Mouse (Mus musculus) urinary bladder, postnatal 4 days (tissue): ENCODE data around the gene Xylt1.

Experiments
- DNase-seq, 2 experiments: peaks; one replicate each; pipeline ENCODE4 v3.0.0; 2021 to 2022; ENCODE audit warnings: low spot score in 2 of 2

Gene Xylt1

GRCm38 (mm10) chr7:117613796-117614195 is 233.0 kb downstream of the Xylt1 start:
- DNase-seq: no peak

- no peak for DNase-seq
Observed at GRCm38 (mm10) chr7:117614346-117614745, 233.6 kb downstream of the Xylt1 start.

DNA sequence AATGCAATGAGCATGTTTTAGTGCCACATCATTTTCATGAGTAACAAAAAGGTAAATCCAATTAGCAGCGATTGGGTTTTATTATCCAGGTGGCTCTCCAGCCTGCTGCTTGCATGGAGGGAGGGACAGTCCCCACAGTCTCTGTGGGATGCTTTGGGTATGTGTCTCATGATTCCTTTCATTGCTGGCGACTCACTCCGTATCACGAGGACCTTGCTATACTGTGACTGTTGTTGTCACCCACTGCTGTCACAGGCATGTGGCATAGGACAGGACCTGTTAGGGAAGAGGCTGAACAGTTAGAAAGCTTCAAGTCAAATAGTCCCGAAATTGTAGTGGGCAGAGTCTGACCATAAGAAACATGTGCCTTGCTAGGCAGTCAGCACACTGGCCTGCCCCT is 234.1 kb downstream of the Xylt1 start:
- no peak for DNase-seq

DNA sequence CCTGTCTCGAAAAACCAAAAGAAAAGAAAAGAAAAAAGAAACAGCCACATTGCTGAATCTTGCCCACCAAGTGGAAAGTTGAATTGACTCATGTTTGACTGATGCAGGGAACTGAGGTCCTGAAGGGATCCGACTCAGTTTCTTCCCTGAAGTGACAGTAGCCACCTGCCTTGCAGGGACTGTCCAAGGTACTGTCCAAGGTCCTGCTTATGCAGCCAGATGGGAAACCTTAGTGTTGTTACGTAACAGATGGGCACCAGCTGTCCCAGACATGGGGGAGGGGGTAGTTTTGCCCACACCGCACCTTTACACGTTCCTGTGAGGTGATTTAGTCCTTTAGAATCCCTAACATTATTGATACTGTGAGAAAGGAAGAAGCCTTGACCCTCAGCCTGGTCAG is 235.5 kb downstream of the Xylt1 start:
- no peak for DNase-seq

- DNase-seq: no peak
Observed at GRCm38 (mm10) chr7:117618715-117619150, 238.0 kb downstream of the Xylt1 start.

- DNase-seq: no peak
Observed at GRCm38 (mm10) chr7:117621566-117621965, 240.8 kb downstream of the Xylt1 start.

DNA sequence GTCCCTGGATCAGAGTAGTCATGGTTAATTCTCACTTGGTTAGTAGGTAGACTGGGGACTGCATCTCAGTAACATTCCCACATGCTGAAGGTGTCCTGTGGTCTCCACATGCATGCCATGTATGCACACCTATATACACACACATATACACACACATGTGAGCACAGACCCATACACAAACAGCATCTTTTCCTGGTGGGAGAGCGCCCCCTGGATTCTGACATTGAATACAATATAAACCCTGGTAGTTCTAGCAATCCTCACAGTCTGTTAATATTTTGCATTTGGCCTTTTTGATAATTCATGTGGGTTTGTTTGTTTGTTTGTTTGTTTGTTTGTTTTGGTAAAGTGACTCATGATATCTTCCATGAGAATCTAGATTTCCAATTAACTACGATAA is 242.0 kb downstream of the Xylt1 start:
- no peak for DNase-seq

DNA sequence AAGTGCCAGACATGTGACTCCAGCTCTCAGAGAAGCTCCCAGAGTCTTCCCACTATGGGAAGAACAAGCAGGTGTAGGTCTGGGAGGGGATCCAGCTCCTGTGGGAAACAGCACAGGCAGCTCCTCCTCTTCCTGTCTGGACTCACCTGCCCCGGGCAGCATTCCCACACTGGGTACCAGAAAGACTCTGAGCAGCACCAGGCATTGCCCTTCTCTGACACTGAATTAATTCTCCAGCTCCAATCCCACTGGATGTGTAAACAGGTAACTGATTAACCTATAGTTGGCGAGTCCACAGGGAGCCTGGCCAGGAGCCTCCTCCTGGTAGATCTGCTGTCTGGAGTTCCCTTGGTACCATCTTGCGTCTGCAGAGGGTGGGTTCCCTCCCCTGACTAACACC is 248.0 kb downstream of the Xylt1 start:
- no peak for DNase-seq

GRCm38 (mm10) chr7:117630657-117631056 is 249.9 kb downstream of the Xylt1 start:
- no peak for DNase-seq

- DNase-seq: no peak
Observed at GRCm38 (mm10) chr7:117635584-117635983, 254.8 kb downstream of the Xylt1 start.

DNA sequence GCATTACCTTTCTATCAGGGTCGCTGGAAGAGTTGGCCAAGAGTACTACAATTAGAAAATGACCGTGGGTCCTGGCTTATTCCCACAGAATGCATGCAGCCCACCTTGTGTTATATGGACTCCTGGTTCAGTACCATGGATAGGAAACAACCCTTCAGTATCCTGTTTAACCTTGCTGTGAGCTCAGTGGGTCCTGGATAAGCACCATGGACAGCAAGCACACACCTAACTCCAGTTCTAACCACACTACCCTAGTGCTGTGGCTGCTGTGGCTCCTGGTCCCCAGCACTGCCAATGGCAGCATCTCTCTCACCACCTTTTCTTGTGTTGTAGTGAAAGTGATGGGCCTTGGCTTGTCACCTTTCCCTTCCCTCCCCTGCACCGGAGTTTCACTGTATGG is 255.9 kb downstream of the Xylt1 start:
- DNase-seq: no peak

- DNase-seq: no peak
Observed at GRCm38 (mm10) chr7:117637997-117638396, 257.2 kb downstream of the Xylt1 start.

- DNase-seq: no peak
Observed at GRCm38 (mm10) chr7:117652637-117653036, 271.9 kb downstream of the Xylt1 start.

DNA sequence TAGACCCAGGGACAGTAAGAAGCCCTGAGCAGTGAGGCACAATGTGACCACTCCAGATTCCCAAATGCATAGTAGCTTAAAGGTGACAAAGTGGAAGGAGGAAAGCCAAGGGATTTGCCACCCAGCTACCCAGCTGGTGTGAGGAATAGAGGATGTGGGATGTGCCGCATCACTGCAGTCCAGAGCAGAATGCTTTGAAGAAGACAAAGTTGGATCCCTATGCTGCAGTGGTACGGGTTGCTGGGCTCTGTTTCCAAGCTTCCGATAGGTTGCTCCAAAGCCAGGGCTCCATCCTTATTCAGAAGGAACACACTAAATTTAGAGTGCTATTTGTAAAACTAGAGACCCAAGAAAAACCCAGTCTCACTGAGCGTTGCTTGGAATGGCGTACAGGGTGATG is 275.0 kb downstream of the Xylt1 start:
- DNase-seq: no peak

DNA sequence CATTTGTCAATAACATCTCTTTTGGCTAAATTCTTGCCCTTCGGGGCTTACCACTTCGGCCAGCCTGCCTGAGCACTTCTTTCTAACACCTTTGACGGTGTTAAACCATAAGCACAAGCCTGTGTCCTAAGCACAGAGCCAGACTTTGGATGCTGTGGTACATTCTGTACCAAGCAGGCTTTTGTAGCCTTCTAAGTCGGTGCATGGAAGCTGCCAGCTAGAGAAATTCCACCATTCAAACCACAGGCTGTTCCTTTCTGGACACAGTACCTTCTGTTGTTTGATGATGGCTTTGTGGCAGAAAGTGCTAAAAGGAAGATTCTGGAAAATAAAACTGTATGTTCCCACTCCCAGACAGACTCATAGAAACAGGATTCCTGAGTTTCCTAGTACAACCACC is 277.4 kb downstream of the Xylt1 start:
- DNase-seq: no peak

DNA sequence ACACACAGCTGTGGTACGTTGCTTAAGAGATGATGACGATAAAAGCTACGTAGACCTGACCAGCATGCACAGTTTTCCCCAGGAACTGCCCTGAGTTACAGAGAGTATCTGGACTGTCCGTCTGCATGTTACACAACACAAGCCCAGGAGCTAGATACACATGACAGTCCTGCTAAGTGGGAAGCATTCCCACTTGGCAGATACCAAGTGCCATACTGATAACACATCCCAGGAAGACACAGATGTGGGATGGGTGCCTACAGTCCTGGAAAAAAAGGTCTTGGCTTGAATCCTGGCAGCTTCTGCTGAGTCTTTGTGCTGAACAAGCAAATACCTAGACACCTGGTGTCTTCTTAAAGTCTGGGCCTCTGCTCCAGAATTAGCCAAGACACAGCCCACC is 278.0 kb downstream of the Xylt1 start:
- DNase-seq: no peak

- DNase-seq: no peak
Observed at GRCm38 (mm10) chr7:117667286-117667685, 286.5 kb downstream of the Xylt1 start.

- DNase-seq: no peak
Observed at GRCm38 (mm10) chr7:117668226-117668625, 287.4 kb downstream of the Xylt1 start.

DNA sequence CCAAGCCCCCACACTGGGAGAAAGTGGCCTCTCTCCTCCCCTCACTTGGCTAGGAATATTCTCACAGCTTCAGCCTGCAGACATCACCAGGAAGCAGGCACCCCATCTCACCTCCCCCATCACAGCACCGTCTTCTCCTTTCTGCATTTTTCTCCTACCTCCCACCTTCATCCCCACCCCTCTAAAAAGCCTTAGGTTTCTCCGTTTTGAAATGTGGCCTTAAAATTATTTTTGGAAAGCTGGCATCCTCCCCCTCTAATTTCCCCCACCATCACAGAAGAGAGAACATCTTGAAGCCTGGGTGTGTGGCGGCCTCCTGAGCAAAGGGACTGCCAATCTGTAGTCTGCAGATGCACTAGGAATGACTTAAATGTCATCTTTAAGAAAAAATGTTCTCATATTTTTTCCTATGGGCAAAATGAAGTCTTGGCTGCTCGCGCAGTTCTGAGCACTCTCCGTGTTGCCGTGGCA is 291.4 kb downstream of the Xylt1 start:
- no peak for DNase-seq

DNA sequence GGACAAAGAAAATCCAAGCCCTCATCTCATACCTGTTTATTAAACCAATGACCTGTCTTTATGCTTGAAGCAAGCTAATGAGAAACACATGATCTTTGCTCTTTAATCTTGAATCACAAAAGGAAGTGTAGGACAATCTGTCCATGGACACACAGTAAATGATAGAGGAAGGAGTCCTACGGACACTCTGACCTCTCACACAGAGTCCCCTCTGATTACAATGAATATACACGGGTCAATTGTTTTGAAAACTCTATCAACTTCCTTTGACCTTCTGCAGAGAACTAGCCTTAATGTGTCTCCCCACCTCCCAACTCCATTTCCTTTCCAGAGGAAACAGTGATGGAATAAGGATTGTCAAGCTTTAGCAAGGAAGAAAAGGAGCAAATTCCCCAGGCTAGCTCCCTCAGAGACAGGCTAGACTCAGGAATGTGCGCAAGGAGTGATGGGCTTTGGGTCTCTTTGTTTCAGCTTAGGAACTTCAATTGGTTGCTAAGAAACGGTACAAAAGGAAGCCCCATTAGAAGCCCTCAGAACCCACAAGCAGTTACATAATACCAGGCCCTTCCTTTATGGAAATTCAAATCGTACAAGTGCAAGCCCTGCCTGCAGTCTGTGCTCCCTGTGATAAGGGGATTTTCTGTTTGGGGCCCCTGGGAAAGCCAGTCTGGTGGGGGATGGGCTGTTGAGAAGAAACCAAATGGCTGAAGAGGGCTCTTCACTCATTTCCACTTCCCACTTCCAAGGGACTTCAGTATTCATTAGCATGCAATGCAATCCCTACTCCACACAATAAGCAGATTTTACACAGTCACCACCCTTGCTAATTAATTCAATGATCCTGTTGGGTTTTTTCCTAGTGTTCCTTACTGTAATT is 305.6 kb downstream of the Xylt1 start:
- no peak for DNase-seq

DNA sequence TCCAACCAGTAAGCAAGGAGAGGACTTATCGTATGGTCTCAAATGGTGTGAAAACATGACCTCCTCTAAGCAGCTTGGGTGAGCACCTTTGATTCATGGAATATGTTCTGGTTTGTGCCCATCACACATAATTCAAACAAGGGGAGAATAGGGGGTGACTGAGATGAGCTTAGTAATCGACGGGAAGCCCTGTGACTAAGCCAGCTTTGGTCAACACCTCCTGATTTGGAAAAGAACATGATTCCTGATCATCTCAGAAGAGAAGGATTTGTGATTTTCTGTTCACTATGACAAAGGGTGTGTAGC is 306.2 kb downstream of the Xylt1 start:
- no peak for DNase-seq

DNA sequence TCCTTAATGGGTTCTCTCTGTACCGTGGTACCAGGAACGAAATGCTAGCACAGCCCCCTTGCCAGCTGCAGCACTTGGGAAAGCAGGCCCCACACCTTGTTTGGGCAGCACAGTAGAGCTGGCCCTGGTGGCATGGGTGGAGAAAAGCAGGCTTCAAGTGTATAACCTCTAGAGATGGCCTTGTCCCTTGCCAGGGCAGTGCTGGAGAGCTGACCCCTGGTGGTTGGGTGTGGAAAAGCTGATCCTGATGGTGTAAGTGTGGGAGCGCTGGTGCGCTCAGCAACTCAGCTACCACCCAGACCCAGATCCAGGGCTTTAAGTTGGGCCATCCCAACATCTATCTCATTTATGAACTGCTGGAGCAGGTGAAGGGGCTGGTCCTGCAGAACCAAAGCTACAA is 314.8 kb downstream of the Xylt1 start:
- DNase-seq: no peak

- DNase-seq: no peak
Observed at GRCm38 (mm10) chr7:117697681-117698080, 316.9 kb downstream of the Xylt1 start.

DNA sequence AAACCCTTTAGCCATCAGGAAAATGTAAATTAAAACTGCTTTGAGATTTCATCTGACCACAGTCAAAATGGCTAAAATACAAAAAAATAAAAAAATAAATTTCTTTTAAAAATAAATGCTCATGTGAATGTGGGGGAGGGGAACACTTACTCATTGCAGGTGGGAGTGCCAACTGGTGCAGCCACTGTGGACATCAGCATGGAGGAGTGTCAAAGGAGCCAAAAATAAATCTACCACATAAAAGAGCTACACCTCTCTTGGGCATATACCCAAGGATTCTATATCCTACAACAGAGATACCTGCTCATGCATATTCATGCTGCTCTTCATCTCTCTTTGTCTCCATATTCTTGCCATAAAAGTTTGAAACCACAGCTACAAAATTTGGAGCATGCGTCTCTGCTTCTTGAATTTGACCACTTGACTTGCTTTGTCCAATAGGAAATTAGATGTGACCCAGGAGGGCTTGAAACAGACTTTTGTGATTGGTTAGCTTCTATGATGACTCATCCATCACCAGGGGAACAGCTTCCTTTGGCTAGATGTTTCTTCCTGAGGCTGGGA is 317.9 kb downstream of the Xylt1 start:
- DNase-seq: no peak
